Mouse (Mus musculus) spleen, postnatal 4 days (tissue): ENCODE data around the gene Rpap1.

Experiments used
- DNase-seq, 2 experiments: peaks; one replicate each; pipeline ENCODE4 v3.0.0; 2022; ENCODE audit warnings: low spot score in 2 of 2

Rpap1 gene

DNA sequence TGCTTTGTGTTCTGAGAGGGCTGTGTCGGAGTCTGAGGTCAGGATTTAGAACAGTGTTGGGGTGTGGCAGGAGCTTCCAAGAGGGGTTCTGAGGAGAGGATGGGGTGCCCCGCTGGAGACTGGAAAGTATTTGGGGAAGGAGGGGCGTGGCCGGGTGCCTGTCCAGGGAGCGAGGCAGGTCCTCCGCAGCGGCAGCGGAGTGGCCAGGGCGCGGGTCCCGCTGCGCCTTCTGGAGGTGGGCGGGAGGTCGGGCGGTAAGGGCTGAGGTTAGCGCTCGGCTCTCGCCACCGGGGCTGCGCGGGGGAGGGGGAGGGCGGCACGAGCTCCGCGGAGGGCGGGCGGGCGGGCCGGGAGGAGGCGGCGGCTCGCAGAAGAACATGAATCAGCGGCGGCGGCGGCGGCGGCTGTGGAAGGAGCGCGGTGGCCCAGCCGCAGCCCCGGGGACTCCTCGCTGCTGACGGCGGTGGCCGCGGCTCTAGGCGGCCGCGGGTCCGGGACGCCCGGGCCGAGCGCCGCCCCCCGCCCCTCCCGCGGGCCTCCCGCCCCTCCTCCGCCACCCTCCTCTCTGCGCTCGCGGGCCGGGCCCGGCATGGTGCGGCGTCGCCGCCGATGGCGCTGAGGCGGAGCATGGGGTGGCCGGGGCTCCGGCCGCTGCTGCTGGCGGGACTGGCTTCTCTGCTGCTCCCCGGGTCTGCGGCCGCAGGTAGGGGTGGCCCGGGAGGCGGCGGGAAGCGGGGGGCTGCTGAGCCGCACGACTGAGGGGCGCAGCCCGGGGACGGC, 12.0 kb upstream of the Rpap1 start:
- no peak for DNase-seq

DNA sequence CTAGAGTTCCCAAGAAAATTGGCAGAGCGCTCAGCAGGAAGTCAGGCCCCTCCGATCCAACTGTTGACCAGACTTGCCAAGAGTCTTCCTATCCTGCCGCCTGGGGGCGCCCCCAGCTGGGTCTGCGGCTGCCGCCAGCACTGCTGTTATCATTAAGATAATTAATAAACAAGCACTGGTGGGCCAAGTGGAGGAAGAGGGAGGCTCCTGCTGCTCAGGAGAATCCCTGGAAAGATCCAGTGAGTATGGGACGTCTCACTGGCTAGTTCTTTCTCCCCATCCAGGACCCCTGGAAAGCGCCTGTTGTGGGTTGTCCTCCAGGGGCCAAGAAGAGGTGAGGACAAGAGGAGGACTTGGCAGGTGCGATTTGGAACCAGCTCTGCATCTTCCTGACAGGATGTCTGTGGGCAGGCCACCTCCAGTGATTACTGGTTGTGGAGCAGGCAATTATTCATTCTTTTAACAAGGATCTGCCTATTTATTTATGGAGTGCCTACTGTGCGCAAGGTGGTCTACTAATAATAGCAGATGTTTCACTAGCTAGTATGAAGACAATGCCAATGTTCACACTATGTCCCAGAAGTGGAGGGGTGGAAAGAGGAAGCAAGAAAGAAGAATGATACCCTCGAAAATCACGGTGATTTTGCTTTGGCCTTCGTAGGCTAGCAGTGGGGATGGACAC, 11.1 kb upstream of the Rpap1 start:
- DNase-seq: peak in 1 of 2 experiments; percentile 44

- no peak for DNase-seq
Measured at GRCm38 (mm10) chr2:119797279-119797783, 10.0 kb upstream of the Rpap1 start, which contains the start of gene Tyro3. Gene Tyro3 (plus strand): TSS chr2:119797733.

GRCm38 (mm10) chr2:119789996-119790395, 2.7 kb upstream of the Rpap1 start:
- no peak for DNase-seq

DNA sequence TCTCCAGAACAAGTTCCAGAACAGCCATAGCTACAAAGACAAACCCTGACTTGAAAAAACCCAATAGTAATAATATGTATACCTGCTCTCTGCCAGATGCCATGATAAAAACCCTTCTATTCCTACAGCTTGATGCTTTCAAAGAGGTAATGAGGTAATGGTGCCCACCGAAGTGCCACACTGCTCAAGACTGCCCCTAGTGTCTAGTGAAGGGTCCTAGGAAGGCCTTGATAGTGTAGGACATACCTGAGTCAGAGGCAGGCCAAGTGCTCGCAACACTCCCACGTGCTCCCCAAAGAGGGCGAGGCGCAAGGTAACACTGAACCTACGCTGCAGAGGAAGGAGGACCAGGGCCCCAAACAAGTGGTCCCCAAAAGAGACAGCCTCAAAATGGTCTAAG, 20.1 kb downstream of the Rpap1 start:
- DNase-seq: no peak

DNA sequence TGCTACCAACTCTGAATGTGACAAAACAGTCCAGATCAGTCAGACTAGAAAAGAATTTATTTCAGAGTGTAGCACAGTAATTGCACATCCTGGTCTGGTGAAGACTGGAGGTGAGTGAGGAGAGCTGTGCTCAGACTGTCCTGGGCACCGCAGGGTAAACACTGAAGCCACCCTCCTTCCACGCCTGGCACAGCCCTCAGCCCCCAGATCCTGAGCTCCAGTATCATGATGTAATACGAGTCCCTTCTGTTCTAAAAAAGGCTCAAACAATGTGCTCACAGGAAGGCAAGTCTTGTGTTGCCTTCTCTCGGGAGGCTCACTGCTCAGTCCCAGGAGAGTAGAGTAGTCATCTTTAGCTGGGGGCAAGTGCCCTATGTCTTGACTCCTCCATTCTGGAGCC, 23.4 kb downstream of the Rpap1 start:
- DNase-seq: no peak

DNA sequence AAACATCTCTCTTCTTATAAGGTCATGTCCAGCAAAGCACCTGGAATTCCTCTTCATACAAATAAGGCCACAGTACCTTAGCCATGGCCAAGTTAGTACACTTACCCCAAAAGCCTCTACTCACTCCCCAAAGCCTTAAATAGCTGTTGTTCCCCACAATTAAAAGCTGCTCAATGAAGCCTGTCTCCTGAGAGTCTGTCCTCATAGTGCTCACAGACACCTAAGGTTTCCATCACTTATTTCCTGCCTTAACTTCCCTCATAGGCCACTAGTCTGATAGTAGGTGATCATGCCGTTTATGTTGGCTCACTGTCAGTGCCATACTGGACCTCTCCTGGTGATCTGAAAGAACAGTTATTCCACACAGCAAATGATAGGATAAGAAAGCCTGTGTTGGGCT, 25.1 kb downstream of the Rpap1 start:
- no peak for DNase-seq

DNA sequence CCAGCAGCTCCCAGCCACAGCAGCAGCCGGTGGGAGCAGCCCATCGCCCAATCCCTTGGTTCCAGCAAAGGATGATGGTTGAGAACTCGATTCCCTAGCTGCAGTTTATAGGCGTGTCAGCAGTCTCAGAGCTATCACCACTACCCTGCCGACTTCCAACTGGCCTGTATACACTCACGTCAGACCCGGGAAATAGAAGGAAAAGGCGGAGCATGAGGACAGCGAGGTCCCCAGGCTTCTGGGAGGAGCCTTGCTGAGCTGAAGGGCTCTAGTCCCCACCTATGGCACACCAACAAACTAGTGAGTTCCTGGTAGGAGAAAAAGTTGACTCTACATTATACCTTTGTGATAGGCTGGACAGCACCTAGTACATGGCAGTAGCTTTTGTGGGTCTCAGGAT, 27.1 kb downstream of the Rpap1 start, which contains the start of gene Ltk:
Ltk (minus strand) TSS at position 181 of the 400 bp plus-strand sequence.
- no peak for DNase-seq

GRCm38 (mm10) chr2:119758844-119759835, 28.2 kb downstream of the Rpap1 start:
- DNase-seq: no peak

DNA sequence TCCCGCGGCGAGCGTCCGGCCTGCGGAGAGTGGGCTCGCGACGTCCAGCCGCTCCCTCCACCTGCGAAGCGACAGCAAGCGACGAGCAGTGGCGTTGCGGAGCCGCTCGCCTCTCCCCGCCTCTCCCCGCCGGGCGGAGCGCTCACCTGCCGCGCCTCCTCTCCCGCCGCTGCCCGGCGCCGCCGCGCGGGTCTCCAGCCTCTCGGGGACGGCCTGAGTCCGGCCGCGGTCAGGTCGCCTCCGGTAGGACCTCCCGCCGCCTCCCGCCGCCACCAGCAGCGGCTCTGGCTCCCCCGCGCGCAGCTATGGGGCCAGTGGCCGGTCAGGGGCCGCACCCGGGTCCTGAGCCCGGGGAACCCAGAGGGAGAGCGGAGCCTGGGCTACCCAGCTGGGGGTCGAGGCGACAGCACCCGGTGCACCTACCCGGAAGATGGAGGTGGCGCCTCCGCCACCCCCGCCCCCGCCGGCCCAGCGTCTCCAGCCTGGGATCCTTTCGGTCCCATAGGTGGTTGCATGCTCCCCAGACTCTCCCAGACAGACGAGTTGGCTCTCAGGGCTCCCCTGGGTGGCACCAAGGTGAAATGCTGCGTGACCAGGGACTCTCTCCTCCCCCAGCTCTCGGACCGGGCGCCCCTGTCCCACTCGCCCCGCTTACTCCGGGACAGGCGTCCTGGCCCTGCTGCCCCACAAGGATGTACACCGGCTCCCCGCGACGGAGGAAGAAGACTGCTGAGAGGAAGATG, 29.1 kb downstream of the Rpap1 start:
- DNase-seq: peak in 1 of 2 experiments; percentile 71

GRCm38 (mm10) chr2:119757601-119758100, 29.7 kb downstream of the Rpap1 start:
- DNase-seq: no peak

GRCm38 (mm10) chr2:119749260-119749659, 38.1 kb downstream of the Rpap1 start:
- no peak for DNase-seq

- no peak for DNase-seq
Measured at GRCm38 (mm10) chr2:119747554-119747953, 39.8 kb downstream of the Rpap1 start.

- no peak for DNase-seq
Measured at GRCm38 (mm10) chr2:119745281-119745680, 42.1 kb downstream of the Rpap1 start.

GRCm38 (mm10) chr2:119744163-119745111, 42.9 kb downstream of the Rpap1 start:
- DNase-seq: peak in 1 of 2 experiments; percentile 28

DNA sequence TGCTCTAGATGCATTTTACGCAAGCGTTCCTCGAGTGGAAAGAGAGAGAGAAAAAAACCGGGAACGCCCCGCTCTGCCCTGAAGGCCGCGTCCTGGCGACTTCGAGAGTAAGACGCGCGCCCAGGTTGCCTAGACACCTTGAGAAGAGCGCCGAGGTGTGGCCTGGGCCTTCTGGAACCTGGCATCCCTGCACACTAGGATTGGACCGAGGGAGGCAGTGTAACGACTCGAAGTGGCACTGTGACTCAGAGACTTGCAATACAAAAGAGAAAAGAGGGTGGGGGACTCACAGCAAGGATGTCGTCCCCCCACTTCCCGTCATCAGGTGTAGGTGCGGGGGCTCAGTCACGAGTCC, 43.6 kb downstream of the Rpap1 start:
- DNase-seq: no peak

DNA sequence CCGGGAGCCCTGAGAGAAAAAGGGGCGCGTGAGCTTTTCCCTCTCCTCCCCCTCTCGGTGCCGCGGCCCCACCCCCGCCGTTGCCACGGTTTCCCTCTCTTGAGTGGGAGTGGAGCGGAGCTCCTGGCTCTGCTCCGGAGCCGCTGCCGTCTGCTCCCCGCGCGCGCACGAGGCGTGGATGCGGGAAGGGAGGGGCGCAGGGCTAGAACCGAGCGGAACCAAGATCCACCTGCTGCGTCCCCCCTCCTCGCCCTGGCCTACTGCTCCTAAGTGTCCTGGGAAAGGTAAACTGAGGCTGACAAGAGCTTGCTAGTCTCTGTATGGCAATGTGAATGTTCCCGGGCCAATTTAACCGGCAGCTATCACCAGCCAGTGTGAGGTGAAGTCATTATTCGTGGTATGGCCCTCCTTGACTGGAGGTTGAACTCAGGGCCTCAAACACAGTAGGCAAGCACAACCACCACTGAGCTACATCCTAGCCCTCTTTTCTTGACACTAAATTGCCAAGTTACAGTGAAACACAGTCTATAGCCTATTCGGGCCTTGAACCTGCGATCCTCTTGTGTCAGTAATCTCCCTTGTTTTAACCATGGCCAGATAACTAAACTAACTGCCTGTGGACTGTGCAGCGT, 44.0 kb downstream of the Rpap1 start:
- peak in 1 of 2 experiments; percentile 21 for DNase-seq

GRCm38 (mm10) chr2:119742461-119743175, 44.7 kb downstream of the Rpap1 start:
- peak; percentile 43 to 81 for DNase-seq
